Mouse (Mus musculus) left cerebral cortex, postnatal 10 days (tissue): ENCODE measurements at regions not wholly inside any gene's neighbourhood (a gene's known extent, or its start where the extent isn't known, plus 50 kb on each side); places are given as distances from the start of the nearest gene placed in this dataset.

Experiments used
- DNase-seq, 2 experiments: peaks; one replicate each; pipeline ENCODE4 v3.0.0; 2021 to 2022; ENCODE audit warnings: low spot score in 2 of 2, mixed read lengths in 1 of 2; ENCODE audit errors: extremely low spot score in 1 of 2
- intact Hi-C: fragments of 180-260 bp; cut with DNase I; formaldehyde crosslinking; loops from one replicate; pipeline ENCODE4 v1.15.1; 2025

- DNase-seq = no peak
- intact Hi-C loops = no loop called here
These were observed 150.4 kb downstream of the Cpe start for GRCm38 (mm10) chr8:64542501-64542900.

GRCm38 (mm10) chr8:64539846-64540472, 152.9 kb downstream of the Cpe start:
- intact Hi-C loops = no loop called here
- DNase-seq = no peak

DNA sequence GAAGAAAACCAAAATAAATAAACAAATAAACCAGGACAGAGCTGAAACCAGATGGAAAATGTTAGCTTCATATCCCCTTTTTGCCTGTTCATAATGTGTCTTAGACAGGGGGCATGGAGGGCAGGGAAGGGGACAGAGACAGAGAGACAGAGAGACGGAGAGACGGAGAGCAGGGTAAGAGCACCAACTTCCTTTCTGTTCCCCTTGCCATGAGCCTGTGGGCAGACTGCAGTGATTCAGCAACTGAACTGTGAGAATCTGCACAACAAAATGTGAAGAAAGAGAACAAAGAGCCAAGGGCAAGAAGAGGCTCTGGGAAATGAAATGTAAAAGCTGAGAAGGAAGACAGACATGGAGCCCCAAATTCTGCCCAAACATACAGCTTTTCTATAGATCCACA, 161.1 kb downstream of the Cpe start:
- intact Hi-C loops = no loop called here
- no peak for DNase-seq

DNA sequence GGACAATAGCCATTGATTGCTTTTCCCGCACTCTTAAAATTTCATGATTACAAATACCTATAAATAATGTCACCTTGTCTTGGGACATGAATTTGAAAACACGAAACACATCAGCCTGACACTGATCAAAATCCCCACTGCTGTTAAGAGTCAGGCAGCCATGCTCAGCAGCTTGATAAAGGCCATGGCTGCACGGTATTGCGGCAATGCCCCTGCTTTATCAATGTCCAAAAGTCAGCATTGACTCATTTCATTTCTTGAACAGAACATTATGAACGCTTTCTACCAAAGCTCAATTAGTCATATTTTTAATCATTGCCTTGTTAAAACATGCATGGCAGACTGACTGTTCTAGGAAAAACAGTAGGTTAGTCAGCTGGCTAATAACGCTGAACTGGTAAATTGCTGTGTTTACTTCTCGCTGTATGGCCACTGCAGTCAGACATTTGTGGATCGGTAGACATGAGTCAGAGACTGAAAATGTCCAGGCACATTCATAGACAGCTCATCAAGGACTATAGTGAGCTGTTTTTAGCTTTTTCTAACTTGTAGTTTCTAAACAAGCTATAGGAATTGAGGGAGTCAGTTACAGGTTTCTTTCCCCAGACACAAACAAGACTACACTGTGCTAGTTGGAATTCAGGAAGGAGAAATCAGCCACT, 170.3 kb downstream of the Cpe start:
- intact Hi-C loops = no loop called here
- DNase-seq = no peak

DNA sequence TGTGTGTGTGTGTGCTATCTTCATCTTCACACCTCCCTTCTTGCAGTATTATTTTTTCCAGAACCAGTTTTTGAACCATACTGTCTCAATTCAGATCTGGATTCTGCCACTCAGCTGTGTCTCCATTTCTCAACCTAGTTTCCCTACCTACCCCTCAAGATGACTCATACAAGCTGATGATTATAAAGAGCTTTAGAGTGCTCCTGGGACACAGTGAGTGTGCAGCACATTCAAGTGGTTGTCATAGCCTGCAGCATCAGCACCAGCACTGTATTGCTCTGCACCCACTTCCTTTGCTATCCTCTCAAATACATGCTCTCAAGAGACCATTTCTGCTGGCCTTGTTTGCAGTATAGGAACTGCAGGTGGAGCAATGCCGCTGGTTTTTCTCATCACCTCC, 173.2 kb downstream of the Cpe start:
- no peak for DNase-seq
- intact Hi-C loops = no loop called here

GRCm38 (mm10) chr8:64515923-64516322, 176.9 kb downstream of the Cpe start:
- intact Hi-C loops = no loop called here
- no peak for DNase-seq

DNA sequence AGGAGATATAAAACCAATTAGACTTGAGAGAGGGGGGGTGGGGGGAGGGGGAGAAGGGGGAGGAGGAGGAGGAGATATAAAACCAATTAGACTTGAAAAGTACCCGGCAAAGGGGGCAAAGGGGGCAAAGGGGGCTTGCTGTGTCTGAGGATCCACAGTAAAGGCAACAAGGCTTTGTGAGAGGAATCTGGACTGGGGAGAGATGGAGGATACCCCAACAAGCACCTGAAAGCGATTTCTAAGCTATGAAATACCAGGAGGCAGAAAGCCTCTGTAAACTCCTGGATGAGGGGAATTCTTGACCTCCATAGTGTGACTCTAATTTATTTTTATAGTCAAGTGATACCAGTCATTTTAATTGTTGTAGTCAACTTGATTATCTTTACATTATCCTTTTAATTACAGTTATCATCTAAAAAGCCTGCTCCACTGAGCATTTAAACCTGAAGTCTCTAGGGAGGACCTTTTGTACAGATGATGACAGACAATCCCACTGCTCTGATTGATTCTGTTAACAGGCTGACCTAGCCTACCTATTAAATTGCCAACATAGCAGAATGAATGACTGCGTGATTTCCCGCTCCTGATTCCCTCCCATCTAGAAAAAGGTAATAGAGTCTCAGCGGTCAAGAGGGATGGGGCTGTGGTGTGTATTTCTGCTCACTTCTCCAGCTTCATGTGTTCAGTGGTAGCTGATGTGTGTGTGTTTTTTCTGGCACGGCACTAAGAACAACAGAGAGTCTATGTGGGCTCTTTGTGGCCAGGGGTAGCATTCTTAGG, 195.4 kb downstream of the Cpe start:
- intact Hi-C loops = no loop called here

DNA sequence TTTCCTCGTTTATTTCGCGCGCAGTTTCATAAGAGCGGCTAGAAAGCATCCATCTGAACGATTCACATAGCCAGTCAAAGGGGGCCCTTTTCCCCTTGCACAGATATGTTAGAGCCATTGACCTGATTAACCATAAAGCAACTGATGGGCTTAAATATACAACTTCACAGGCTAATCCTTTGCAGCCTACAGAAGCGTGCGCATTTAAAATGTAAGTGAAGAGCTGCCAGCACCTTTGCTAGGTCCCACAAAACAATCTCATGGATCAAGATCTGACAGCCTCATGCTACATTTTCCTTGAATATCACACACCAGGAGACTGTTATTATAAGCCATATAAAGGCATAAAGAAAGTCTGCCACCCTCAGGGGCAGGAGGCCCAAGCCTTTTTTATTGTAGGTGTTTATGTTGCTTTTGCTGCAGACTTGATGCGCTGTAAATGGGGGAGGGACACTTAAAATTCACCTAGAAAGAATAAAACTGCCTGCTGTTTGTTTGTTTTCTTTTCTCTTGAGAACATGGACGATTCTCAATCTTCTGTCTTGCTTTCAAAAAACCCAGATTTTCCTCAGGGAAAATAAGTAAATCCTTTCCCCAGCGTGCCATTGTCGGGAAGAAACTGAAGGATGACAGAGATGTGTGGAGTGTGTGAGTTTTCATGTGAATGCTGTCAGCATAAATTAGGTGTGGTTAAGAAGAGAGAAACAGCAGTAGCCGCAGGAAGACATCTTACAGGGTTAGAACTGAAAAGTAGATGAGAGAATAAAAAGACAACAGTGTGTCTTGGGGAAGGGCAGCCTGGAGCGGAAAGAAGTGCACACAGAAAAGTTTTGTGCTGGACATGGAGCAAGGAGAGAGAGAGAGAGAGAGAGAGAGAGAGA, 196.3 kb downstream of the Cpe start:
- intact Hi-C loops = no loop called here
- DNase-seq = no peak

More for the DNA sequence above, 195.4 kb downstream of the Cpe start:
- DNase-seq = no peak

GRCm38 (mm10) chr8:64491561-64491960, 201.3 kb downstream of the Cpe start:
- DNase-seq = no peak
- intact Hi-C loops = no loop called here

- intact Hi-C loops = no loop called here
- no peak for DNase-seq
These were observed 204.8 kb downstream of the Cpe start for GRCm38 (mm10) chr8:64488057-64488456.

DNA sequence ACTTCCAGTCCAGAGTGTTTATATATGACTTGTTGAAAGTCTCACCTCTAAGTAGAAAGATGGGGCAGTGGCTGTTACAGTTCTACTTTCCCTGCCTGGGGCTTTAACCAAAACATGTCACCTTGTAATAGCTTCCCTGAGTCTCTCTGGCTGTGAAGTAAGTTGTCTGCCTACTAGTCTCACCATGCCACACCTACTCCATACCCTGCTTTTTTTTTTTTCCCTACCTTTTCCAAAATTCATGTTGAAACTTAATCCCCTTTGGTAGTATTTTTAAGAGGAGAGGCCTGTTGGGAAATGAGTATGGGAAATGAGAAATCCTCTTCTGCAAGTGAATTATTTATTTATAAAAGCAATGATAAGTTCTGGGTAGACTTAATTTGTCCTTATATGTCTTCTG, 219.6 kb downstream of the Cpe start:
- intact Hi-C loops = no loop called here
- DNase-seq = no peak

GRCm38 (mm10) chr8:64472801-64473270, 220.0 kb downstream of the Cpe start:
- intact Hi-C loops = no loop called here
- no peak for DNase-seq

GRCm38 (mm10) chr8:64461136-64461535, 231.7 kb downstream of the Cpe start:
- no peak for DNase-seq
- intact Hi-C loops = no loop called here

- intact Hi-C loops = no loop called here
- no peak for DNase-seq
These were observed 235.9 kb downstream of the Cpe start for GRCm38 (mm10) chr8:64456970-64457369.

- intact Hi-C loops = no loop called here
- DNase-seq = peak in 1 of 2 experiments; percentile 83
These were observed 238.1 kb downstream of the Cpe start for GRCm38 (mm10) chr8:64454736-64455135.

GRCm38 (mm10) chr8:64445366-64445765, 239.3 kb upstream of the Tll1 start:
- DNase-seq = no peak
- intact Hi-C loops = no loop called here

DNA sequence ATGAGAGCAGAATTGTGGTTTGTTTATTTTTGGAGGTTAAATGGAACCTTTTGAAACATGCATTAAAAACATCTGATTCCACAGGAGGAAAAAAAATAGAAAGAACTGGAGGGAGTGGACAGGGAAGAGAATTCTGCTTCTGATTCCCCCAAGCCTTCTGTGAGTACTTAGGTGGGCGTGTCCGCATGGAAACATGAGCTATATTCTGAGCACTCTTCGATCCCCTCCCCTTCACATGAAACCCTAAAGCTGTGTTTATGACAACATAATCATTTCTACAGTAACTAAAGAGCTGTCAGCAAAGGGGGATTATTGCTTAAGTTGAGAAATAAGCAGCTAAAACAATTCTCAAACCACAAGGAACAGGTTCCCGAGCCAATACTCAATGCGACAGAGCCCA, 238.4 kb upstream of the Tll1 start:
- DNase-seq = no peak
- intact Hi-C loops = no loop called here

- no peak for DNase-seq
- intact Hi-C loops = no loop called here
These were observed 232.4 kb upstream of the Tll1 start for GRCm38 (mm10) chr8:64438489-64438888.

- no peak for DNase-seq
- intact Hi-C loops = no loop called here
These were observed 228.6 kb upstream of the Tll1 start for GRCm38 (mm10) chr8:64434648-64435047.
